Mouse (Mus musculus) lung, postnatal 25 days (tissue): ENCODE measurements around the gene Pde4d.
A peak's percentile ranks its signal among the peaks of the same experiment; 100 is the strongest.

Source experiments
- DNase-seq: peaks from one replicate; pipeline ENCODE4 v3.0.0; 2022; ENCODE audit warnings: low spot score

The Pde4d gene

DNA sequence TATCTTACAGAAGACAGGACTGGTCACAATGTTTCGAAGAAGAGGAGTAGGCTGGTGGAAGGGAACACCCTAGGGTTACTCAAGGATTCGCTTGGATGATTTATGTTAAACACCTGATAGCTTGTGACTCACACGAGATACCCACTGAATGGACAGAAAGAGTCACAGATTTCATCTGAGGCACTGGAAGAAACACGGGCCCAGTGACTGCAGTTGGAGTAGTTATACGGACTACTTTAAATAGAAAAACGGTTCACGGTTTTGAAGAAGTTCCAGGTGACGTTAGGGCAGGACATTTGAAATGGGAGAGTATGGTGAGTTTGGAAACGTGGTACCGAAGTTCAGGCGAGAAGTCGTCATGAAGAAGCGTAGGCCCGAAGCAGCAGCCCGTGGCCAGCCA lies 1475.0 kb downstream of the Pde4d start:
- DNase-seq = no peak

DNA sequence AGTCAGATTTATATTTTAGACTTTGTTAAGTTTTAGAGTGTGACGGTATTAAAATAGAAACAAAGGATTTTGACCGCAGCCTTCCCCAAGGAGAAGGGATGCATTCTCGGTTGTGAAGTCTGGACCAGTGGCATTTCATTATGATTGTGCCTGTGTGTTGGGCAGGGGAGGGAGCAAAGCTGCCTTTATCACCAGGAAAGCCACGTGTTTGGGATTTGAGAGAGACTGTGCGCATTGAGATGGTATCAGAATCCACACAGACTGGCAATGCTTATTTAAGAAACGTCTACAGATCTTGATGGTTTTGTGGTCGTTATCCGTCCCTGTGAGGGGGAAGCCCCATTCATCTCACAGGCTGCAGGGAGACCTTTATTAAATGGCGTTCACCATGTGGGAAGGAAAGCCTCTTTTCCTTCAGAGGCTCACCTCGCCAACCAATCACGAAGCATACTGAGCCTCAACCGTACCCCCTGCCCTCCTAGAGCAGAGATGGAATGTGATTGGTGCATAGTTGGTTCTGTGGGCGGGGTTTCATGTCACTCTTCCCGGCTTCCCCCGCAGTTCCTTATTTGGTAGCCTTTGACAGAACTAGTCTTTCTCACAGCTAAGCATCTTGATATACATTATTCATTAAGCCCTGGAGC lies 1476.7 kb downstream of the Pde4d start:
- DNase-seq = no peak

DNA sequence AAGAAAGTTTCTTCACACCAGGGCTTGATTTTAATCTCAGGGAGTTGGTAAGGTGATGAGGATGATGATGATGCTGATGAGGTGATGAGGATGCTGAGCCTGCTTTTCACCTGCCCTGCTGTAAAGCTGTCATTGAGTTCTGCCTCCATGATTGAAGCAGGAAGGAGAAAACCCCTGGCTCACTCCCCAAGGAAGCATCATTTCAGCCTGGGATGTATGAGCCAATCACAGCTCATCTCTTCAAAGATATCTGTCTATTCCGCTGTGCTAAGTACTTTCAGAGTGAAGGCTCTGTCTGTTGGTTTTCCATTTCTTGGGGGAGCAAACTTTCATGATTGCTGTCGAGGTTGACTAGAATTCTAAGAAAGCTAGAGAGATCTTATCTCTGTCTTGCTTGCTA lies 1478.0 kb downstream of the Pde4d start:
- no peak for DNase-seq

DNA sequence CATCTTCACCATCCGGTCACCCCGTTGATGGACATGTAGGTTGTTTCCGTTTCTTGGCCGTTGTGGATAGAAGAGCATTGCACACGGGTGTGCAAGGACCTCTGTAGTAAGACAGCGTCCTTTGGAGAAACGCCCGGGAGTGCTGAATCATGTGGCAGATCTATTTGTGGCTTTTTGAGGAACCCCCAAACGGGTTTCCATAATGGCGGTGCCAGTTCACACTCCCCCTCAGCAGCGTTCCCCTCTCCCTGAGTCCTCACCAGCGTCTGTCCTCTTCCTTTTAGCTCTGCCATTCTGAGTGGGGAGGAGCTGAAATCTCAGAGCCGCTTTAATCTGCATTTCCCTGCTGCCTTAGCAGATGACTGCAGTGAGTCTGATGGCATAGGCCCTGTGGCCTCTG lies 1482.9 kb downstream of the Pde4d start:
- no peak for DNase-seq

DNA sequence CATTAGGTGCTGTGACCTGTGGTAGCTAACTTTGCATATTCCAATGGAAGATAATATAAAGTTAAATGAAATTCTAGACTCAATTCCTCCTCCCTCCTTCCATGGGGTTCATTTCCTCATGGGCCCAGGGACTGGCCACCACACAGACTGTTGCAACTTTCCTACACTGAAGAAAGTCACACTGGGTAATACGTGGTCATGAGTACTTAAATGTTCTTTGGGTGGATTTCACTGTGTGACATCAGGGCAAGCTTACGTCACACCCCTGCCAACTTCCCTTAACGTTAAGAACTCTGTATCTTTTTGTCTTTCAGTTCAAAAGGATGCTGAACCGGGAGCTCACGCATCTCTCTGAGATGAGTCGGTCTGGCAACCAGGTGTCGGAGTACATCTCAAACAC lies 1483.8 kb downstream of the Pde4d start:
- no peak for DNase-seq

DNA sequence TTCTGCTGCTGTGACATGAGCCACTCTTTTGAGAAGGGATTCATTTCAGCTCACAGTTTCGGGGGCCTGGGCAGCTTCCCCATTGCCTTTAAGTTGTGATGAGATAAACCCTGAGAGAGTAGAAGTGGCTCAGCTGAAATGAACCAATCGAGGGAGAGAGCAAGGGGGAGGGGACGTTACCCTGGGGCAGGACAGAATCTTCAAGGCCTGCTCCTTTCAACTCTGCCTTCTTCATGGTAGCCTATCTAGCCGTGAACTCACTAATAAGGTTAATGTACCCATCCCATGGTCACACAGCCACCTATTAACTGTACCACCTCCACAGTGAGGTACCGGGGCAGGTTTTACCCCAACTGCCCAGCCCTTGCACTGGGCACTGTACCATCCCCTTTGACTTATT lies 1487.1 kb downstream of the Pde4d start:
- DNase-seq = no peak

GRCm38 (mm10) chr13:109944822-109945551 lies 1495.2 kb downstream of the Pde4d start:
- DNase-seq = no peak

GRCm38 (mm10) chr13:109951466-109951865 lies 1501.7 kb downstream of the Pde4d start:
- DNase-seq = no peak

DNA sequence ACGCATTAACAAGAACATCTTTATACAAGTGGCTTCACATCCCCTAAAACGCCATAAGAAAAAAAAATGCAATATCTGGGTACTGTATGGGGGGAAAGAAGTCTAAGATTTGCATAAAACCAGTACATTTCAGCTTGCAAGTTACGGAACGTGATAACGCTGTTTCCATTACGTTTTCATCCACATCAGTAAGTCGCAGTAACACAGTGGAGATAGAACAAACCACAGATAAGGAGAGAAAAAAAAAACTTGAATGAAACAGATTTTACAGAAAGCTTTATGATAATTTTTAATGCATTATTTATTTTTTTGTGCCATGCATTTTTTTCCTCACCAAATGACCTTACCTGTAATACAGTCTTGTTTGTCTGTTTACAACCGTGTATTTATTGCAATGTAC lies 1504.4 kb downstream of the Pde4d start:
- DNase-seq = no peak

DNA sequence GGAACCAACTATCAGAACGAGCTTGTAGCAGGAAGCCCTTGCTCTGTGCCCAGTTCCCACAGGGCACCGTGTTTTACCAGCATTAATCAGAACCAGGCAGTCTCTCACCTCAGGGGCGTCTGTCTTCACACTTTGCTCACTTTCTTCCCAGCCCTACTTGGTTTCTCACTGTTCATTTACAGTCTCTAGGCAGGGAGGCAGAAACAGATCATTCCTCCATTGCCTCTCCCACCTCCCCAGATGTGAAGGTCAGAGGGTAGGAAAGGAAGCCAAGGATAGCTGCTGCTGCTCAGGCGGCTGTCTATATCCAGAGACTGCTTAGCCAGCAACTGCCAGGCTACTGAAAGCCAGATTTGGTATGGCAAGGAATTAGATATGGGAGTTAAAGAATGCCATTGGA lies 1508.2 kb downstream of the Pde4d start:
- no peak for DNase-seq

DNA sequence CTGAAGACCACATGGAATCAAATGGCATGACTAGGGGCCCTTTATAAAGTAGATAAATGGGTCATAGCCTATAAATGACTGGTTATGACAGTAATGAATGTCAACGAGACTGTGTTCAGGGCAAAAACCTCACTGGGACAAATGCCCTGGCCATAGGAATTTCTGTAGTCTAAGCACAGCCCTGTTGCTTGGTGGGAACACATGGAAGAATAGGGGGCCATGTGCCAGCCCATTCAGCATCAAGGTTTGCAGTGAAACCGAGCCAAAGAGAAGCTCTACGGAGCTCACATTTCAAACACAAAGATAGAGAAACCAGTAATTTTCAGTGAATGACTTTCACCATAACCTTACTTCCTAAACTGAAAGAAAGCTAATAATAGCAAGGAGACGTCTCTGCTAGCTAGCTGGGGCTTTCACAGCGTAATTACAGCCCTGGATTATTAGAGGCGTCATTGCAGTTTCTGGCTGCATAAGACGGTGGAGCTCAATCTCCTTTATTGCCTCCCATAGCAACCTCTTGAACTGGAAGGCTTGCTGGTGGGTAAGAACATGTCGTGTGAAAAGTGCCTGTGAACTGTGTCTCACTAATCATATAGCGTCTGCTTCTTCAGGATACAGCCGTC lies 1533.2 kb downstream of the Pde4d start:
- DNase-seq = no peak

- DNase-seq = no peak
Observed at GRCm38 (mm10) chr13:109985411-109985810, 1535.7 kb downstream of the Pde4d start.

DNA sequence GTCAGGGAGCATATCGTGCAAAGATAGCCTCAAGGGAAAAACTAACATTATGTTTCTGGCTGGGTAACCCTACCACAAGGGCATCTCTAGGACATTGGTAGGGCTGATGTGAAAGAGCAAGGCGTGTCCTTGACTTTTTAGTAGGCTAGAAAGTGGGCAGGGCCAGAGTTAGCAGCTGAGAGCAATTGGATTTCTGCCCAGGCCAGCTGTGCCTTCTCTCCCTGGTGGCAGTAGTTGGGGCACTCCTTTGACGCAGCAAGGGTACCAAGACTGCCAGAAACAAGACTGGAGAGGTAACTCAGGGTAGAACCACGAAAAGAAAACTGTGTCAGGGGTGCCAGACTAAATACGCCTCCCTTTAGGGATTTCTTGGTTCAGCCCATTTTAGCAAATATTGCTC lies 1536.1 kb downstream of the Pde4d start:
- DNase-seq = peak; percentile 16

DNA sequence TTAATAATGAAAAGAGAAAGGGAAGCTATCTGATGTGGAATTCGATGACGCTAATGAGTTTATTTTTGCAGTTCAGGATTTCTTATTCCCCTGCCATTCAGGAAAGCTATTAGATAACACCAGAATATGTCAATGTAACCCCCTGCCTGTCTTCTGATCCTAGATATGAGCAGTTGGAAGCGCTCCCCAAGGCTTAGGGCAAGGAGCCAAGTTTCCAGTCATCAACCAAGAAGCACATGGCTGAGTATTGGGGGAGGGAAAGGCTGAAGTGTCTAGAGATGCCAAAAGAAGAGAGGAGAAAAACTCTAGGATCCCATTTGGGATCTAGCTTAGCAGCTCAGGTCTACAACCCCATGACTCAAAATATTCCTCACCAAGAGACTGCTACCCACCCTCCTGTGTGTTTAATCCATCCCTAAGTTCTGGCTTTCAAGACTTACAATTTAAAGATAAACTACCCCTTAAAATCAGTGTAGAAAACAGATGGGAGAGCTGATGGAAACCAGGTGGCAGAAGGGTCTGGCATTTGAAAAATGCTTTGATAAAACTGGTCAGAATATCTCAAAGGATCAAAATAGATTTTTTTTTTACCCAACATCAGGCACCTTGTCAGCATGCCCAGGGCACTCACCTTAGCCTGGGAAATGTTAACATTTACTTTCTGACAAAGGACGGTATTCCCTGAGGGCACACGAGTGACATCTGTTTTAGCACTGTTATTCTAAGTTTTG lies 1543.2 kb downstream of the Pde4d start:
- peak; percentile 58 for DNase-seq

DNA sequence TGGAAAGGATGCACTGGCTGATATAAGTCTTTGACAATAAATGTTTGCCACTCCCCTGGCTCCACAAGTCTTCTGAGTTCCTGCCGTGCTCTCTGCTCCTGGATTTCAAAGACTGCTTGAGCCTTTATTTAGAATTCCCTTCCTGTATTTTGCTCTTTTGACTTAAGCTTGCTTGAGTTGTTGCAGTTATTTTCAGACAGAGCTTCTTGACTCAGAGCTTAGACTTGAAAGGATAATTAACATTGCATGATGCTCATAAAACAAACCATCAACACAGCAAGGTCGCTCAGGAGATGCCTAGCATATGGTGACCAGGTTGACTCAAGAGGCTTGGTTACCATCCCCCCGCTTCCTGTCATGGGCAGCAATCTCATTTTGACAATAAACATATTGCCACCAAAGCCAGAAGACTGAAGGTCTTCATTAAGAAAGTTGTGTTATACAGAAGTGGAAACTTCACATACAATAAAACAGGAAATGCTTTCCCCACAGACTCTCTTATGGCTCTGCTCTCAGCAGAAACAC lies 1544.6 kb downstream of the Pde4d start:
- DNase-seq = no peak

- peak; percentile 44 for DNase-seq
Observed at GRCm38 (mm10) chr13:110002081-110002480, 1552.3 kb downstream of the Pde4d start.
